Mouse (Mus musculus) lung, adult 2 months (tissue): Measurements from ENCODE around the gene Macf1.

ENCODE experiments used
- CTCF ChIP-seq: fragments of 200-500 bp; IDR thresholded peaks from 2 replicates; pipeline ENCODE4 v1.5.1; 2011; ENCODE audit warnings: mild to moderate bottlenecking, low read length, control low read depth; ENCODE audit not compliant: insufficient read depth
- POLR2A ChIP-seq: fragments of 200-500 bp; IDR thresholded peaks from 2 replicates; pipeline ENCODE4 v1.6.1; 2011; ENCODE audit warnings: low read depth, mild to moderate bottlenecking, control low read depth, low read length, borderline replicate concordance; ENCODE audit errors: extremely low read depth

GRCm38 (mm10) chr4:123489086-123489485 is 195.1 kb downstream of the Macf1 start:
- TF ChIP-seq POLR2A (no peak), CTCF (no peak)
